30 mouse cellular contexts compared by ENCODE assay signal in the genomic region with DNA sequence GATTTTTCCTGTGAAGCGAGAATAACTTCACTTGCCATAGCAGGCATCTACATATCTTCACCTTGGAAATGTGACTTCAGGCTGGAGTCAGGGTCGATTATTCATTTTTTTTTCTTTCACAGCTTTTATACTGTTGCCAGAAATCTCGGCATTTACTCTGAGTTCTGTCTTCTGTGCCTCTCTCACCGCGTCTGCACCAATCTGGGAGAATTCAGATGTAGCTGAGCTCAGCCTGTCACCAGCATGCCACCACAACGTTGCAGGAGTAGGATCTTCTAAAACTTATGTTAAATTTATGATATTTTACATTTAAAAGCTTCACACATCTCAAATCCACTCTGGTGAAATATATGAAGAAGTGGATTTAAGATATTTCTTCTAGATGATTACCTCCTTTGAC. TPM values are rescaled to one million over a fixed set of nuclear protein-coding genes. Genes with fewer than 3 reads are reported as not detected.
"Had no signal": no experiment of that assay in that cellular context is flagged by ENCODE, and none has a peak within 500 bp of the region (broad histone marks: within the 10 kb centered on the region; RNA-seq: fewer than 3 reads in every experiment).

No protein-coding gene starts in this region.

- H3K27me3 ChIP-seq: heart, embryonic 12.5 days; hindbrain, embryonic 12.5 days; intestine, embryonic 15.5 days; limb, embryonic 12.5 days had no signal

- H3K27ac ChIP-seq: gastrocnemius, adult 2 months; heart, embryonic 10.5 days; hindbrain, embryonic 10.5 days; hindbrain, embryonic 12.5 days; hindbrain, embryonic 14.5 days; intestine, embryonic 15.5 days; layer of hippocampus, adult 2 months; limb, embryonic 10.5 days; limb, embryonic 12.5 days had no signal

- H3K9me3 ChIP-seq: heart, embryonic 10.5 days; heart, embryonic 12.5 days; hindbrain, embryonic 10.5 days; hindbrain, embryonic 12.5 days; intestine, embryonic 15.5 days; limb, embryonic 10.5 days; limb, embryonic 12.5 days had no signal

- H3K4me2 ChIP-seq: heart, embryonic 12.5 days; hindbrain, embryonic 12.5 days; hindbrain, embryonic 14.5 days; intestine, embryonic 15.5 days; limb, embryonic 12.5 days; liver, embryonic 11.5 days had no signal

- DNase-seq: gastrocnemius, adult 2 months; gastrocnemius, postnatal 10 days; gastrocnemius, postnatal 25 days; heart, adult 18-20 months; heart, postnatal 10 days; heart, postnatal 4 days; kidney, adult 18-20 months; kidney, adult 8-10 months; kidney, postnatal 10 days; kidney, postnatal 25 days; kidney, postnatal 4 days; liver had no signal

- H3K36me3 ChIP-seq: heart, embryonic 10.5 days; heart, embryonic 12.5 days; hindbrain, embryonic 10.5 days; hindbrain, embryonic 12.5 days; intestine, embryonic 15.5 days; limb, embryonic 10.5 days; limb, embryonic 12.5 days had no signal

- ATAC-seq: hindbrain, embryonic 16.5 days; inflammation-experienced regulatory T-cells, adult 6 months; intestine, embryonic 15.5 days; intestine, postnatal 0 days had no signal

- H3K9ac ChIP-seq: heart, embryonic 12.5 days; hindbrain, embryonic 12.5 days; hindbrain, embryonic 14.5 days; intestine, embryonic 15.5 days; limb, embryonic 12.5 days had no signal

- H3K4me1 ChIP-seq: heart, embryonic 10.5 days; heart, embryonic 12.5 days; hindbrain, embryonic 10.5 days; hindbrain, embryonic 12.5 days; intestine, embryonic 15.5 days; limb, embryonic 10.5 days; limb, embryonic 12.5 days had no signal

- H3K4me3 ChIP-seq: gastrocnemius, adult 2 months; heart, embryonic 10.5 days; heart, embryonic 12.5 days; hindbrain, embryonic 10.5 days; hindbrain, embryonic 12.5 days; intestine, embryonic 15.5 days; layer of hippocampus, adult 2 months; limb, embryonic 10.5 days; limb, embryonic 12.5 days had no signal

RNA-seq across cellular contexts. Expression of gene Olfr459, which starts 20.4 kb away (rescaled TPM):
- polyA plus RNA-seq: heart, embryonic 10.5 days; heart, embryonic 12.5 days; heart, embryonic 14.5 days; heart, embryonic 16.5 days; hindbrain, embryonic 10.5 days; hindbrain, embryonic 12.5 days; hindbrain, embryonic 14.5 days; hindbrain, embryonic 16.5 days; inflammation-experienced regulatory T-cells, adult 6 months; intestine, embryonic 15.5 days; kidney, embryonic 14.5 days; kidney, embryonic 16.5 days; limb, embryonic 10.5 days; limb, embryonic 12.5 days; limb, embryonic 14.5 days; liver, embryonic 11.5 days had no signal

RNA-seq across cellular contexts. Expression of gene Kel, which starts 50.5 kb away (rescaled TPM):
- polyA plus RNA-seq: inflammation-experienced regulatory T-cells, adult 6 months had no signal
